Mouse (Mus musculus) left cerebral cortex, adult 2 months (tissue): ENCODE results near the gene Ift122. TPM values are rescaled to one million over a fixed set of nuclear protein-coding genes. Genes with fewer than 3 reads are reported as not detected.

ENCODE experiments used
- DNase-seq, 2 experiments: peaks; one replicate each; pipeline ENCODE4 v3.0.0; 2021 to 2022; ENCODE audit warnings: low spot score in 2 of 2, mixed read lengths in 1 of 2; ENCODE audit errors: extremely low spot score in 1 of 2
- H3K27ac ChIP-seq: fragments of 200-600 bp; 2 replicates; pipeline ENCODE4 v1.8.1; 2022
- H3K4me3 ChIP-seq: fragments of 200-600 bp; 2 replicates; pipeline ENCODE4 v1.8.1; 2022
- CTCF ChIP-seq: fragments of 200-600 bp; IDR thresholded peaks from 2 replicates; pipeline ENCODE4 v1.8.1; 2022; ENCODE audit warnings: antibody characterized with exemption, mild to moderate bottlenecking, moderate library complexity
- intact Hi-C: fragments of 180-260 bp; cut with DNase I; formaldehyde crosslinking; loops from one replicate; pipeline ENCODE4 v1.15.1; 2025
- total RNA-seq, 2 experiments: library from RNA; stranded (reverse); gene quantifications; 2 replicates each; pipeline ENCODE4 v1.2.3; 2021

The Ift122 gene
- total RNA-seq, 2 experiments from 2014 or later = 31.1 to 32.7 TPM

- no peak for DNase-seq
- no peak for TF ChIP-seq CTCF
- no peak overlapping the region for H3K27ac ChIP-seq
- intact Hi-C loops = no loop called here
- H3K4me3 ChIP-seq = no peak overlapping the region
Observed at GRCm38 (mm10) chr6:115957681-115958080, 104.4 kb downstream of the Ift122 start.

- DNase-seq = no peak
- no peak for TF ChIP-seq CTCF
- Histone ChIP-seq H3K4me3 (no peak overlapping the region), H3K27ac (no peak overlapping the region)
- intact Hi-C loops = no loop called here
Observed at GRCm38 (mm10) chr6:115958445-115958844, 105.2 kb downstream of the Ift122 start.

GRCm38 (mm10) chr6:115959151-115959691 lies 106.0 kb downstream of the Ift122 start:
- TF ChIP-seq CTCF = no peak
- intact Hi-C loops = no loop called here
- Histone ChIP-seq H3K4me3 (no peak overlapping the region), H3K27ac (peak overlapping the region; percentile 40; the same call in 1 of the 2 replicates)
- no peak for DNase-seq

GRCm38 (mm10) chr6:115960322-115960721 lies 107.1 kb downstream of the Ift122 start:
- Histone ChIP-seq H3K27ac (no peak overlapping the region), H3K4me3 (no peak overlapping the region)
- intact Hi-C loops = no loop called here
- DNase-seq = no peak
- no peak for TF ChIP-seq CTCF

- intact Hi-C loops = no loop called here
- TF ChIP-seq CTCF = no peak
- Histone ChIP-seq H3K4me3 (no peak overlapping the region), H3K27ac (no peak overlapping the region)
- no peak for DNase-seq
Observed at GRCm38 (mm10) chr6:115961743-115962142, 108.5 kb downstream of the Ift122 start.

GRCm38 (mm10) chr6:115962439-115963085 lies 109.3 kb downstream of the Ift122 start:
- no peak for DNase-seq
- no peak overlapping the region for H3K4me3 ChIP-seq
- intact Hi-C loops = no loop called here
- peak; percentile 17 for TF ChIP-seq CTCF
- no peak overlapping the region for H3K27ac ChIP-seq

- DNase-seq = no peak
- intact Hi-C loops = no loop called here
- H3K27ac ChIP-seq = no peak overlapping the region
- no peak for TF ChIP-seq CTCF
- H3K4me3 ChIP-seq = no peak overlapping the region
Observed at GRCm38 (mm10) chr6:115963656-115964055, 110.4 kb downstream of the Ift122 start.

- TF ChIP-seq CTCF = no peak
- Histone ChIP-seq H3K4me3 (no peak overlapping the region), H3K27ac (no peak overlapping the region)
- intact Hi-C loops = loop anchor here (2.0 kb wide), 1 partner anchor 52 kb away; no protein-coding TSS in a partner anchor
- no peak for DNase-seq
Observed at GRCm38 (mm10) chr6:115966227-115966966, 113.1 kb downstream of the Ift122 start.

- DNase-seq = no peak
- H3K4me3 ChIP-seq = no peak overlapping the region
- intact Hi-C loops = loop anchor here (2.0 kb wide), 1 partner anchor 53 kb away; no protein-coding TSS in a partner anchor
- no peak for TF ChIP-seq CTCF
- no peak overlapping the region for H3K27ac ChIP-seq
Observed at GRCm38 (mm10) chr6:115967291-115967880, 114.1 kb downstream of the Ift122 start.

- no peak for DNase-seq
- Histone ChIP-seq H3K27ac (no peak overlapping the region), H3K4me3 (no peak overlapping the region)
- TF ChIP-seq CTCF = no peak
- intact Hi-C loops = no loop called here
Observed at GRCm38 (mm10) chr6:115968086-115968485, 114.8 kb downstream of the Ift122 start.

- no peak overlapping the region for H3K4me3 ChIP-seq
- no peak for DNase-seq
- no peak overlapping the region for H3K27ac ChIP-seq
- intact Hi-C loops = no loop called here
- no peak for TF ChIP-seq CTCF
Observed at GRCm38 (mm10) chr6:115968700-115969099, 115.4 kb downstream of the Ift122 start.

GRCm38 (mm10) chr6:115969103-115969502 lies 115.8 kb downstream of the Ift122 start:
- intact Hi-C loops = no loop called here
- no peak for TF ChIP-seq CTCF
- no peak for DNase-seq
- no peak overlapping the region for H3K4me3 ChIP-seq
- H3K27ac ChIP-seq = no peak overlapping the region
